Mouse (Mus musculus) spleen, adult 2 months (tissue): Measurements from ENCODE around the gene Rec8. TPM values are rescaled to one million over a fixed set of nuclear protein-coding genes. Genes with fewer than 3 reads are reported as not detected.

ENCODE experiments used
- DNase-seq, 2 experiments: peaks; one replicate each; pipeline versions ENCODE4 v3.0.0 to v3.0.0-alpha.2; 2012 to 2021; ENCODE audit warnings: low spot score in 2 of 2, low read depth in 1 of 2
- H3K27ac ChIP-seq: fragments of 200-500 bp; 2 replicates; pipeline ENCODE4 v1.5.1; 2012; ENCODE audit warnings: low read length, inconsistent platforms; ENCODE audit not compliant: insufficient read depth
- H3K27me3 ChIP-seq: fragments of 200-500 bp; 2 replicates; pipeline ENCODE4 v1.6.1; 2012; ENCODE audit warnings: mild to moderate bottlenecking, moderate library complexity, low read length, inconsistent platforms; ENCODE audit not compliant: control insufficient read depth, insufficient read depth
- H3K36me3 ChIP-seq: fragments of 200-500 bp; 2 replicates; pipeline ENCODE4 v1.6.1; 2012; ENCODE audit warnings: mild to moderate bottlenecking, low read length, inconsistent platforms; ENCODE audit not compliant: control insufficient read depth, insufficient read depth
- H3K4me1 ChIP-seq: fragments of 200-500 bp; 2 replicates; pipeline ENCODE4 v1.6.1; 2011; ENCODE audit warnings: inconsistent platforms; ENCODE audit not compliant: control insufficient read depth, insufficient read depth, insufficient read length
- H3K4me3 ChIP-seq: fragments of 200-500 bp; 2 replicates; pipeline ENCODE4 v1.5.1; 2011; ENCODE audit warnings: mild to moderate bottlenecking, inconsistent platforms; ENCODE audit not compliant: insufficient read depth, insufficient read length; ENCODE audit errors: extremely low read depth
- CTCF ChIP-seq: fragments of 200-500 bp; IDR thresholded peaks from 2 replicates; pipeline ENCODE4 v1.5.1; 2011; ENCODE audit warnings: mild to moderate bottlenecking, inconsistent platforms; ENCODE audit not compliant: insufficient read depth, insufficient read length, insufficient replicate concordance; ENCODE audit errors: extremely low read depth
- POLR2A ChIP-seq: fragments of 200-500 bp; IDR thresholded peaks from 2 replicates; pipeline ENCODE4 v1.6.1; 2011; ENCODE audit warnings: low read depth, low read length, inconsistent platforms
- WGBS: fragments of 180-500 bp; shearing (Covaris S2); methylation state at CpG from one replicate; pipeline ENCODE4 v1.1.7; 2018; 5-methylcytosine and 5-hydroxymethylcytosine counted together
- polyA plus RNA-seq: library from polyadenylated mRNA; depleted of rRNA; stranded (reverse); fragments of >200 nt; gene quantifications from 2 replicates; pipeline ENCODE4 v1.2.3, GENCODE M21; 2012; rRNA removed

The Rec8 gene
- polyA plus RNA-seq: 0.92 and 2.4 TPM in 2 replicates

GRCm38 (mm10) chr14:55617822-55618221, at the start of gene Rec8:
Rec8 (plus strand) TSS chr14:55618037.
- no peaks in the 10 kb centered on the region for H3K36me3 ChIP-seq
- no peak for DNase-seq
- H3K4me1 ChIP-seq: no peaks in the 10 kb centered on the region
- 35% methylated on average over 14 of the region's 21 CpGs for WGBS
- no peak within 1 kb of the TSS for H3K27ac ChIP-seq
- no peaks in the 10 kb centered on the region for H3K27me3 ChIP-seq
- TF ChIP-seq POLR2A (no peak), CTCF (no peak)
- no peak within 1 kb of the TSS for H3K4me3 ChIP-seq

- no peak for DNase-seq
- H3K4me1 ChIP-seq: no peaks in the 10 kb centered on the region
- no peak for TF ChIP-seq POLR2A
- no peak for TF ChIP-seq CTCF
- H3K36me3 ChIP-seq: peaks cover 31% of the 10 kb centered on the region
- H3K27me3 ChIP-seq: no peaks in the 10 kb centered on the region
- no peak overlapping the region for H3K27ac ChIP-seq
- H3K4me3 ChIP-seq: no peak overlapping the region
- 80% methylated on average over 2 of the region's 2 CpGs for WGBS
Observed at GRCm38 (mm10) chr14:55570588-55570987, 47.2 kb upstream of the Rec8 start.

GRCm38 (mm10) chr14:55571760-55572159, 46.1 kb upstream of the Rec8 start:
- Histone ChIP-seq H3K36me3 (peaks cover 22% of the 10 kb centered on the region), H3K4me1 (no peaks in the 10 kb centered on the region), H3K27me3 (no peaks in the 10 kb centered on the region), H3K27ac (no peak overlapping the region), H3K4me3 (no peak overlapping the region)
- DNase-seq: no peak
- no peak for TF ChIP-seq CTCF
- TF ChIP-seq POLR2A: no peak

- no peak for DNase-seq
- no peak within 1 kb of the TSS for H3K4me3 ChIP-seq
- H3K27ac ChIP-seq: no peak within 1 kb of the TSS
- H3K27me3 ChIP-seq: no peaks in the 10 kb centered on the region
- peaks cover 3% of the 10 kb centered on the region; the same call in 1 of the 2 replicates for H3K4me1 ChIP-seq
- WGBS: 77% methylated on average over 8 of the region's 8 CpGs
- TF ChIP-seq CTCF: no peak
- TF ChIP-seq POLR2A: no peak
- H3K36me3 ChIP-seq: peaks cover 5% of the 10 kb centered on the region; the same call in 1 of the 2 replicates
Observed at GRCm38 (mm10) chr14:55575302-55575701, 42.5 kb upstream of the Rec8 start, which contains the start of gene Fitm1. Fitm1 (plus strand) TSS chr14:55575617.

GRCm38 (mm10) chr14:55575711-55576110, 42.1 kb upstream of the Rec8 start:
- TF ChIP-seq POLR2A: no peak
- TF ChIP-seq CTCF: no peak
- peaks cover 3% of the 10 kb centered on the region; the same call in 1 of the 2 replicates for H3K4me1 ChIP-seq
- no peak overlapping the region for H3K27ac ChIP-seq
- no peak for DNase-seq
- no peak overlapping the region for H3K4me3 ChIP-seq
- H3K36me3 ChIP-seq: peaks cover 7% of the 10 kb centered on the region
- no peaks in the 10 kb centered on the region for H3K27me3 ChIP-seq
- 73% methylated on average over 13 of the region's 13 CpGs for WGBS

DNA sequence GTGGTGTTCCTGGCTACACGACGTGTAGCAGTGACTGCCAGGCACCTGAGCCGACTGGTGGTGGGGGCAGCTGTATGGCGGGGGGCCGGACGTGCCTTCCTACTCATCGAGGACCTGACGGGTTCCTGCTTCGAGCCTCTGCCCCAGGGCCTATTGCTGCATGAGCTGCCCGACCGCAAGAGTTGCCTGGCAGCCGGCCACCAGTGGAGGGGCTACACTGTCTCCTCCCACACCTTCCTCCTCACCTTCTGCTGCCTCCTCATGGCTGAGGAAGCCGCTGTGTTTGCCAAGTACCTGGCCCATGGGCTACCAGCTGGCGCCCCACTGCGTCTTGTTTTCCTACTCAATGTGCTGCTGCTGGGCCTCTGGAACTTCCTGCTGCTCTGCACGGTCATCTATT, 41.5 kb upstream of the Rec8 start:
- DNase-seq: no peak
- no peaks in the 10 kb centered on the region for H3K27me3 ChIP-seq
- 58% methylated on average over 16 of the region's 16 CpGs for WGBS
- no peak overlapping the region for H3K27ac ChIP-seq
- TF ChIP-seq CTCF (no peak), POLR2A (no peak)
- peaks cover 3% of the 10 kb centered on the region; the same call in 1 of the 2 replicates for H3K4me1 ChIP-seq
- H3K36me3 ChIP-seq: peaks cover 13% of the 10 kb centered on the region
- no peak overlapping the region for H3K4me3 ChIP-seq

DNA sequence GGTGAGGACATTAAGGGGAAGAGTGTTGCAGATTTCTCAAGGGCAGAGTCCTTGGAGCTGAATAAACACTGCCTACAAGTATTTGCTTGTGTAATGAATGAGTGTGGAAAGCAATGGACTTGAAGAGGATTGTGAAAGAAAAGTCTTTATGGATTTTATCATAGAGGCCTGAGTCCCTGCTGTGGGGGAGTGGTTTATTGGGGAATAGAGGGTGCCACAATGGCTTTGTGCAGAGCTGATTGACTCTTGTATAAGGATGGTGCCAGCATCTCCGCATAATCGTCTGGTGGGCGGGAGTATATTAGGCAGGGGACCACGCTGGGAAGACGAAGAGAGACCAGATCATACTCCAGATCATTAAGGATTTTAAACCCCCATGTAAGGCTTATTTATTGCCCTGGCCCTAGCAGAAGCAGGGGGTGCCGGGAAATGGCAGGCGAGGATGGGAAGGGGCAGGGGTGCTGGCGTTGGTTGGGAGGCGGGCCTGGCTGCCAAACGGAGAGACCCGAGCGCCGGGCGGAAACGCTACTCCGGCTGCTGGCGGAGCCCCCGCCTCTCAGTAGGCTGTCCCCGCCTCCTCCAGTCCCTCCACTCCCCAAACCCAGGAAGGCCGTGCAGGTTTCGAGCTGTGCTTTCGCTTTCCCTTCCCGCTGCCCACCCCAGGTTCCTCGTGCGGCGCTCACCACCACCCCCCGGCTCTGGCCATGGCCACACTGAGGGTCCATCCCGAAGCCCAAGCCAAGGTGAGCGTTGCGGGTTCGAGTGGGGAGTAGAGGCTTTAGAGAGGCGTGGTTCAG, 39.8 kb upstream of the Rec8 start, which contains the start of gene Psme1:
Gene Psme1 (plus strand): TSS at position 253 of the 797 bp plus-strand sequence.
- WGBS: 1% methylated on average over 30 of the region's 32 CpGs

More for the DNA sequence above, 39.8 kb upstream of the Rec8 start, which contains the start of gene Psme1:
- TF ChIP-seq POLR2A (peak; percentile 54; the same call in 1 of the 2 replicates), CTCF (no peak)
- peak; percentile 50 to 86 for DNase-seq
- Histone ChIP-seq H3K36me3 (peaks cover 20% of the 10 kb centered on the region), H3K4me1 (peaks cover 3% of the 10 kb centered on the region; the same call in 1 of the 2 replicates), H3K27ac (peak within 1 kb of the TSS; percentile 91), H3K27me3 (no peaks in the 10 kb centered on the region), H3K4me3 (peak within 1 kb of the TSS; percentile 83)
